Mouse (Mus musculus): ENCODE measurements at regions not wholly inside any gene's neighbourhood (a gene's known extent, or its start where the extent isn't known, plus 50 kb on each side); places are given as distances from the start of the nearest gene placed in this dataset.

GRCm38 (mm10) chr4:55798099-55798498 is 265.8 kb upstream of the Klf4 start:
- Histone ChIP-seq H3K4me1 (ENCODE audit: control insufficient read depth, insufficient read depth, low read depth, low read length) (no peaks in the 10 kb centered on the region), H3K4me2 (ENCODE audit: low read length) (no peak overlapping the region), H3K27me3 (replicated peaks; ENCODE audit: control insufficient read depth, insufficient read depth, low read length) (no peaks in the 10 kb centered on the region), H3K9ac (ENCODE audit: low read depth, low read length) (no peak overlapping the region), H3K36me3 (ENCODE audit: control insufficient read depth, insufficient read depth, low read length) (no peaks in the 10 kb centered on the region), H3K9me3 (ENCODE audit: control insufficient read depth, low read length) (no peaks in the 10 kb centered on the region), H3K27ac (ENCODE audit: low read depth, low read length) (no peak overlapping the region), H3K4me3 (ENCODE audit: low read length) (no peak overlapping the region)
- 85% methylated on average over 6 of the region's 6 CpGs for WGBS
- no peak for ATAC-seq

- H3K27ac ChIP-seq (ENCODE audit: low read depth, low read length) = no peak overlapping the region
- no peaks in the 10 kb centered on the region for H3K4me1 ChIP-seq (ENCODE audit: control insufficient read depth, insufficient read depth, low read depth, low read length)
- no peak for ATAC-seq
- H3K9ac ChIP-seq (ENCODE audit: low read depth, low read length) = no peak overlapping the region
- H3K27me3 ChIP-seq (replicated peaks; ENCODE audit: control insufficient read depth, insufficient read depth, low read length) = no peaks in the 10 kb centered on the region
- no peak overlapping the region for H3K4me2 ChIP-seq (ENCODE audit: low read length)
- H3K36me3 ChIP-seq (ENCODE audit: control insufficient read depth, insufficient read depth, low read length) = no peaks in the 10 kb centered on the region
- H3K4me3 ChIP-seq (ENCODE audit: low read length) = no peak overlapping the region
- no peaks in the 10 kb centered on the region for H3K9me3 ChIP-seq (ENCODE audit: control insufficient read depth, low read length)
Observed at GRCm38 (mm10) chr4:55781329-55781847, 249.1 kb upstream of the Klf4 start.

DNA sequence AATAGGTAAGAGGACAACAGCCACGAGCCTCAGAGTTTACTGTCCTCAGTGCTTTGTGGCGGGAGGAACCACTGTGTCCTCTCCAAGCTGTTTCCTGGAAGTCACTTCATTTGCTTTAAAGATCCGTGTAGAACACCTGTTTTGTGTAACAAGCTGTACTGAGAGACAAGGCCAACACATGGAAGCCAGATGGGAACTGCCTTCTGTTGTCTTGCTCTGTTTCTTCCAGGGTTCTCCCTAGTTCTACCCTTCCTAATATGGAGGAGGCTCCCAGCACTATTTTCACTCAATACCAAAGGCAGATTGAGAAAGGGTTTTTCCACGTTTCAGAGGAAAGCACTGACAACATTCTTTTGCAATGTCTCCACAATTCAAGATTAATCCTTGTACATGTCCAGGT is 247.3 kb upstream of the Klf4 start:
- Histone ChIP-seq H3K9ac (ENCODE audit: low read depth, low read length) (no peak overlapping the region), H3K9me3 (ENCODE audit: control insufficient read depth, low read length) (no peaks in the 10 kb centered on the region), H3K27ac (ENCODE audit: low read depth, low read length) (no peak overlapping the region), H3K4me1 (ENCODE audit: control insufficient read depth, insufficient read depth, low read depth, low read length) (no peaks in the 10 kb centered on the region), H3K27me3 (replicated peaks; ENCODE audit: control insufficient read depth, insufficient read depth, low read length) (no peaks in the 10 kb centered on the region), H3K36me3 (ENCODE audit: control insufficient read depth, insufficient read depth, low read length) (no peaks in the 10 kb centered on the region), H3K4me3 (ENCODE audit: low read length) (no peak overlapping the region), H3K4me2 (ENCODE audit: low read length) (no peak overlapping the region)
- no peak for ATAC-seq
- whole genome bisulfite sequencing = 78% methylated on average over 4 of the region's 4 CpGs

- H3K9ac ChIP-seq (ENCODE audit: low read depth, low read length) = no peak overlapping the region
- H3K27me3 ChIP-seq (replicated peaks; ENCODE audit: control insufficient read depth, insufficient read depth, low read length) = no peaks in the 10 kb centered on the region
- no peaks in the 10 kb centered on the region for H3K4me1 ChIP-seq (ENCODE audit: control insufficient read depth, insufficient read depth, low read depth, low read length)
- 82% methylated on average over 7 of the region's 7 CpGs for WGBS
- no peak overlapping the region for H3K4me3 ChIP-seq (ENCODE audit: low read length)
- no peak overlapping the region for H3K27ac ChIP-seq (ENCODE audit: low read depth, low read length)
- no peaks in the 10 kb centered on the region for H3K36me3 ChIP-seq (ENCODE audit: control insufficient read depth, insufficient read depth, low read length)
- H3K9me3 ChIP-seq (ENCODE audit: control insufficient read depth, low read length) = no peaks in the 10 kb centered on the region
- no peak overlapping the region for H3K4me2 ChIP-seq (ENCODE audit: low read length)
- ATAC-seq = no peak
Observed at GRCm38 (mm10) chr4:55775858-55776257, 243.6 kb upstream of the Klf4 start.

- Histone ChIP-seq H3K27ac (ENCODE audit: low read depth, low read length) (no peak overlapping the region), H3K9me3 (ENCODE audit: control insufficient read depth, low read length) (no peaks in the 10 kb centered on the region), H3K27me3 (replicated peaks; ENCODE audit: control insufficient read depth, insufficient read depth, low read length) (no peaks in the 10 kb centered on the region), H3K4me2 (ENCODE audit: low read length) (no peak overlapping the region), H3K4me3 (ENCODE audit: low read length) (no peak overlapping the region), H3K4me1 (ENCODE audit: control insufficient read depth, insufficient read depth, low read depth, low read length) (no peaks in the 10 kb centered on the region), H3K36me3 (ENCODE audit: control insufficient read depth, insufficient read depth, low read length) (no peaks in the 10 kb centered on the region), H3K9ac (ENCODE audit: low read depth, low read length) (no peak overlapping the region)
- 86% methylated on average over 4 of the region's 4 CpGs for WGBS
- ATAC-seq = no peak
Observed at GRCm38 (mm10) chr4:55774571-55774970, 242.3 kb upstream of the Klf4 start.

DNA sequence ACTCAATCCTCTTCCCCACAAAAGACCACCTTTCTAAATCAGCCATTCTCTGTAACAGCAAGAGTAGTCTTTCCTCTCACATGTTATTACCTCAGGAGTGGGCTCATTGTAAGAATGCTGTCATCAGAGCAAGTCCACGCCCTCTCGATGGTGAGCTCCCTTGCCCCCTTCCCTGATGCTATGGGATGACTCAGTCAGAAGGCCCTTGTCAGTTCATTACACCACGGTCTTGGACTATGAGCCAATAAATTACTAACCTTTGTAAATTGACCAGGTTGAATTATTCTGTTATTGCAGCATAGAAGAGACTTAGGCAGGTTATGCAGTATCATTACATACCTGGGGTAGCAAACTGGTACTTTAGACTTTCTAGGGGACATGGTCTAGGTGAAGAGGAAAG is 237.4 kb upstream of the Klf4 start:
- Histone ChIP-seq H3K27me3 (replicated peaks; ENCODE audit: control insufficient read depth, insufficient read depth, low read length) (no peaks in the 10 kb centered on the region), H3K4me2 (ENCODE audit: low read length) (no peak overlapping the region), H3K9ac (ENCODE audit: low read depth, low read length) (no peak overlapping the region), H3K4me3 (ENCODE audit: low read length) (no peak overlapping the region), H3K36me3 (ENCODE audit: control insufficient read depth, insufficient read depth, low read length) (no peaks in the 10 kb centered on the region), H3K27ac (ENCODE audit: low read depth, low read length) (no peak overlapping the region), H3K9me3 (ENCODE audit: control insufficient read depth, low read length) (no peaks in the 10 kb centered on the region), H3K4me1 (ENCODE audit: control insufficient read depth, insufficient read depth, low read depth, low read length) (no peaks in the 10 kb centered on the region)
- ATAC-seq = no peak
- WGBS = 95% methylated on average over 3 of the region's 3 CpGs

DNA sequence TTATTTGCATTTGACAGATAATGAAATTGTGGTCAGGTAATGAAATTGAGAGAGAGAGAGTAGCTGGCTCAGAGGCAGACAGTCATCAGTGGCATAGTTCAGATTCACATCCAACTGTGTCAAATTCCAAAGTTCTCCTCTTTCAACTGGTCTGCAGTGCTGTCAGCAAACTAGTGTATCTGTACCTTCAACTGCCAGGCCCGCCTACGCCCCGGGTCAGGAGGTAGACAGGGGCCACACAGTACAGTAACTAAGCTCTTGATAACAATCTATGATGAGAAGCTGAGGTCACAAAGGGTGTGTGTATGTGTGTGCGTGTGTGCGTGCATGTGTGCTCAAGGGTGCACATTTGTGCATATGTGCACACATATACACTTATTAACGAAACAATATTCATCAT is 236.1 kb upstream of the Klf4 start:
- no peak for ATAC-seq
- 93% methylated on average over 6 of the region's 6 CpGs for WGBS
- no peaks in the 10 kb centered on the region for H3K27me3 ChIP-seq (replicated peaks; ENCODE audit: control insufficient read depth, insufficient read depth, low read length)
- H3K4me2 ChIP-seq (ENCODE audit: low read length) = no peak overlapping the region
- H3K4me3 ChIP-seq (ENCODE audit: low read length) = no peak overlapping the region
- H3K27ac ChIP-seq (ENCODE audit: low read depth, low read length) = no peak overlapping the region
- no peaks in the 10 kb centered on the region for H3K36me3 ChIP-seq (ENCODE audit: control insufficient read depth, insufficient read depth, low read length)
- H3K9ac ChIP-seq (ENCODE audit: low read depth, low read length) = no peak overlapping the region
- H3K4me1 ChIP-seq (ENCODE audit: control insufficient read depth, insufficient read depth, low read depth, low read length) = no peaks in the 10 kb centered on the region
- no peaks in the 10 kb centered on the region for H3K9me3 ChIP-seq (ENCODE audit: control insufficient read depth, low read length)

DNA sequence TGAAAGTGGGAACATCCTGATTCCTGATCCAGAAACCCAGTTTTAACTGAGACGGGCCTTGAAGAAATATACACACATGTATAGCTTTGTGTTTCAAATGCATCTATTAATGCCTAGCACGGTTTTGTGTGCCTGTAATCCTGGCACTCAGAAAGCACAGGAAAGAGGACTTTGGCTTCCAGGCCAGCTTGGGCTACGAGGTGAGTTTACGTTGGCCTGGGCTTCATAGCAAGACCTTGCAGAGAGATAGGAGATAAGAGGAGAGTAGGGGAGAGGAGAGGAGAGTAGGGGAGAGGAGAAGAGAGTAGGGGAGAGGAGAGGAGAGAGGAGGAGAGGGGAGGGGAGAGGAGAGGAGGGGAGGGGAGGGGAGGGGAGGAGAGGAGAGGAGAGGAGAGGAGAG is 234.9 kb upstream of the Klf4 start:
- Histone ChIP-seq H3K27me3 (replicated peaks; ENCODE audit: control insufficient read depth, insufficient read depth, low read length) (no peaks in the 10 kb centered on the region), H3K4me3 (ENCODE audit: low read length) (no peak overlapping the region), H3K36me3 (ENCODE audit: control insufficient read depth, insufficient read depth, low read length) (no peaks in the 10 kb centered on the region), H3K4me1 (ENCODE audit: control insufficient read depth, insufficient read depth, low read depth, low read length) (no peaks in the 10 kb centered on the region), H3K9ac (ENCODE audit: low read depth, low read length) (no peak overlapping the region), H3K27ac (ENCODE audit: low read depth, low read length) (no peak overlapping the region), H3K4me2 (ENCODE audit: low read length) (no peak overlapping the region), H3K9me3 (ENCODE audit: control insufficient read depth, low read length) (no peaks in the 10 kb centered on the region)
- 92% methylated on average over 4 of the region's 4 CpGs for WGBS
- ATAC-seq = no peak

GRCm38 (mm10) chr4:55765780-55766179 is 233.5 kb upstream of the Klf4 start:
- H3K9ac ChIP-seq (ENCODE audit: low read depth, low read length) = no peak overlapping the region
- 93% methylated on average over 2 of the region's 2 CpGs for WGBS
- H3K4me2 ChIP-seq (ENCODE audit: low read length) = no peak overlapping the region
- no peak overlapping the region for H3K27ac ChIP-seq (ENCODE audit: low read depth, low read length)
- no peak for ATAC-seq
- no peak overlapping the region for H3K4me3 ChIP-seq (ENCODE audit: low read length)
- H3K27me3 ChIP-seq (replicated peaks; ENCODE audit: control insufficient read depth, insufficient read depth, low read length) = no peaks in the 10 kb centered on the region
- H3K4me1 ChIP-seq (ENCODE audit: control insufficient read depth, insufficient read depth, low read depth, low read length) = no peaks in the 10 kb centered on the region
- H3K36me3 ChIP-seq (ENCODE audit: control insufficient read depth, insufficient read depth, low read length) = no peaks in the 10 kb centered on the region
- no peaks in the 10 kb centered on the region for H3K9me3 ChIP-seq (ENCODE audit: control insufficient read depth, low read length)

- H3K9ac ChIP-seq (ENCODE audit: low read depth, low read length) = no peak overlapping the region
- no peak overlapping the region for H3K27ac ChIP-seq (ENCODE audit: low read depth, low read length)
- no peak overlapping the region for H3K4me2 ChIP-seq (ENCODE audit: low read length)
- 88% methylated on average over 6 of the region's 6 CpGs for WGBS
- no peaks in the 10 kb centered on the region for H3K27me3 ChIP-seq (replicated peaks; ENCODE audit: control insufficient read depth, insufficient read depth, low read length)
- ATAC-seq = no peak
- no peaks in the 10 kb centered on the region for H3K9me3 ChIP-seq (ENCODE audit: control insufficient read depth, low read length)
- no peaks in the 10 kb centered on the region for H3K4me1 ChIP-seq (ENCODE audit: control insufficient read depth, insufficient read depth, low read depth, low read length)
- no peaks in the 10 kb centered on the region for H3K36me3 ChIP-seq (ENCODE audit: control insufficient read depth, insufficient read depth, low read length)
- no peak overlapping the region for H3K4me3 ChIP-seq (ENCODE audit: low read length)
Observed at GRCm38 (mm10) chr4:55763112-55763511, 230.8 kb upstream of the Klf4 start.

Data from hindbrain, embryonic 16.5 days (tissue).